Mouse (Mus musculus): Measurements from ENCODE around the gene Cd93.

Gene Cd93

DNA sequence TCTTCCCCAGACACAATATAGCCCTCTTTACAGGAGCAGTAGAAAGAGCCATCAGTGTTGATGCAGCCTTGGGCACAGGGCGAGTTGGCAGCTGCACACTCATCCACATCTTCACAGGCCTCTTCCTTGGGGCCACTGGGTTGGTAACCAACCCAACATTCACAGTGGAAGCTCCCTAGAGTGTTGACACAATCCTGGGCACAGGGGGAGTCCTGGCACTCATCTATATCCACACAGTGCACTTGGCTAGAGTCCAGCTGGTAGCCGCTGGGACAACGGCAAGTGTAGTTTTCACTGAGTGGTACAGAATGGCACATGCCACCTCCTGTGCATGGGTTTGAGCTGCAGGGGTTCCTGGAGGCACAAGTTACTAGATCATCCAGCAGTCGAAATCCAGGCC lies 1.2 kb downstream of the Cd93 start:
- DNase-seq (ENCODE audit: low read depth, low spot score) = no peak

DNA sequence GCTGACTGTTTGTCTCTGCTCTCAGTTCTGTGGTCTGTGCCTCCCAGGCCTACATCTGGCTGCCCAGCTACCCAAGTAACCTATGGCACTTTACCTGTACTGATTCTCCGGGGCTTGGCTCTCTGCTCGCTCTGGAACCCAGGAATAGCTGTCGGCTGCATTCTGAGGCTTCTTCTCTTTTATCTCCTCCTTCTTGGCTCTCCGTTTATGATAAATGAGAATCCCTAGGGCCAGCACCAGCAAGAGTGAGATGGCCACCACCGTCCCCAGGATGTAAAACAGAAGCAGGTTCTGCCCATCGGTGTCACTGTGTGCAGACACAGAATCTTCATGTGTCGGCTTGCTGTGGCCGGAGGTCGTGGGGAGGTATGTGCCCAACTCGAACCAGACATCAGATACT lies 1.9 kb downstream of the Cd93 start:
- DNase-seq (ENCODE audit: low read depth, low spot score) = no peak

GRCm38 (mm10) chr2:148439691-148440276 lies 3.6 kb downstream of the Cd93 start:
- DNase-seq (ENCODE audit: low read depth, low spot score) = no peak

GRCm38 (mm10) chr2:148436285-148436684 lies 7.1 kb downstream of the Cd93 start:
- DNase-seq (ENCODE audit: low read depth, low spot score) = no peak

DNA sequence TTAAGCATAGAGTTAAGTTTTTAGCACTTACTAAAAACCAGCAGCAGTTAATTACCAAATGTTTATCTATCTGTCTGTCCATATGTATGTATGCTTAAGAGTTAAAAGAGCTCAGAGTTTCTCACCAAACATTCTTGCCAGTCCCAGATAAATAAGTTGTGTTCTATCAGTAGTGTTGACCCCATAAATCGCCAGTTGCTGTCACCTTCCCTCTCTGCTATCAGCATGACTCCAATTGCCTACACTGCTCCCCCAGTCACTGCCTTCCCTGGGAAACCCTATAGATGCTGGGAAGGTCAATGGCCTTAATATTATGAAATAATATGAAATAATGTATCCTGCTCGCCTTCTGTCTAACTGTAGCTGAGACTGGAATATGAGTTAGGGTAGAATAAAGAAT lies 11.0 kb downstream of the Cd93 start:
- no peak for DNase-seq (ENCODE audit: low read depth, low spot score)

DNA sequence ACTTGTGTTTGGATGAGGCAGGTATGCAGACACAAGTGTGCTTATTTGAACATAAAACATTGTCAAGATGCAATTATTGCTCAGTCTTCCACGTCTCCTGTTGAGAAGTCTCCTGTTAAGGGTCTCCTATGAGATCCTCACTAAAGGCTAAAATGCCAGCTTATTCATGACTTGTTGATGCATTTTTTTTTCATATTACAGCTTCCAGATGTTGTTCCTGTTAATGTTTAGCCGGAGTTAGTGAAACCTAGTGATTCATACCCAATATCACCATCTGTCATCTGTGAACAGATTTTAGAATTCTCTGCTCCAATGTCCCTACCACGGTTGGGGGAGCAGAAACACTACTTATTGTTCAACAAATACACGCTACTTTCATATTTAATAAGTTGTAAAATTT lies 12.4 kb downstream of the Cd93 start:
- no peak for DNase-seq (ENCODE audit: low read depth, low spot score)

- no peak for DNase-seq (ENCODE audit: low read depth, low spot score)
These were observed 14.3 kb downstream of the Cd93 start for GRCm38 (mm10) chr2:148429001-148429505.

DNA sequence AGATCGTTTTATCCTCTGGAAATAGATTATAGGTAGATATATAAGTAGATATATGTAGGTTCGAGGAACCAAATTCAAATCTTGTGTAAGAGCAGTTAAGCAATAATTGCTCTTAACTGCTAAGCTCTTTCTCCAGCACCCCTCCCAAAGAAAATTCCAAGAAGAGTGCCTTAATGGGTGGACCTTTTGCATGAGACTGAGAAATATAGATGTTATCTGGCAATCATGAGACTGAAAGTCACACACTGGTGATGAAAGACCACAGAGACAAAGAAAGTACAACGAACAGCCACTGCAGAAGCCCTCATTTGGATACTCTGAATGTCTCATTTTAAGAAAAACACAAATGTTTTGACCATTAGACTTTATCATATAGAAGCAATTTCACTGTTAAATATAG lies 14.8 kb downstream of the Cd93 start:
- no peak for DNase-seq (ENCODE audit: low read depth, low spot score)

GRCm38 (mm10) chr2:148427553-148427952 lies 15.8 kb downstream of the Cd93 start:
- DNase-seq (ENCODE audit: low read depth, low spot score) = no peak

DNA sequence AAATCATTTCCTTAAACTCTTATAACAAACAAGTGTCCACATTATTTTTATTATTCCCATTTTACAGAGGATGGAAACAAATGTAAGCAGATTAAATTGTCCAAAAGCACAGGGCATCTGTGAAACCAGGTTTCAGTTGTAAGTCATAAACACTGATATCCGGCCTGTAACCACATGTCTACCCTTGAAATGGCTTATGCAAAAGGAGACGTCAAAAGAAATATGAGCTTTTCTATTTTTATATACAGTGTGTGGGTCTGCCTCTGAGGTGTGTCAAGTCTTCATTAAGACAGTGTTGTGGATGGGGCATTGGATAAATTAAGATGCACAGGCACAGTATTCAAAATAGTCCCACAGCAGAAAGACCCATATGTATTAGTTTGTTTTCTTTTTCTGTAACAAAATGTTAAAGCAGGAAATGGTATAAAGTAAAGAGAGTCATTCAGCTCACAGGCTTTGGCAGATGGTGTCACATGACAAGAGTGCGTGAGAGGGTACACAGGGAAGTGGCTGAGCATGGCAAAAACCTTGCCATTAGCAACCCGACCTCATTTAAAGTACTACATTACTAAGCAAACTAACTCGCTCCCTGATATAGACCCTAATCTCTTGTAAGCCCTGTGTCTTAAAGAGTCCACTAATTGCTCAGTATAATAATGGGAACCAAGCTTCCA lies 17.5 kb downstream of the Cd93 start:
- DNase-seq (ENCODE audit: low read depth, low spot score) = no peak

DNA sequence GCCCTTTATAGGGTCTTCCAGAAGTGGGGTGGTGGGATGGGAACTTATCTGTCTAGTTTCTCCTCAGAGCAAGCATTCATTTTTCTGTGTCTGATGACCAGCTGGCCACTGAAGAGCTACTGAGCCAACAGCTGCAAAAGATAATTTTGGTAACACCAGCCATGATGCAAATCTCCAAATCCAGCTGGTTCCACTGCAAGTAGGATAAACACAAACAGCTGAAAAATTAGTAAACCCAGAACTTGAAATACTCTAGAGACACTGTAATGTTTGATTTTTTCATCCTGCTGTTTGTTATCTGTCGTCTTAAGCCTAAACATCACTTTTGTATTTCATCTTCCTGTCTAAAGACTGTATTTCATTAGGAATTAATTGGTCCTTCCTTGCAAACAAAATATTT lies 21.7 kb downstream of the Cd93 start:
- DNase-seq (ENCODE audit: low read depth, low spot score) = no peak

- no peak for DNase-seq (ENCODE audit: low read depth, low spot score)
These were observed 22.3 kb downstream of the Cd93 start for GRCm38 (mm10) chr2:148421112-148421511.

DNA sequence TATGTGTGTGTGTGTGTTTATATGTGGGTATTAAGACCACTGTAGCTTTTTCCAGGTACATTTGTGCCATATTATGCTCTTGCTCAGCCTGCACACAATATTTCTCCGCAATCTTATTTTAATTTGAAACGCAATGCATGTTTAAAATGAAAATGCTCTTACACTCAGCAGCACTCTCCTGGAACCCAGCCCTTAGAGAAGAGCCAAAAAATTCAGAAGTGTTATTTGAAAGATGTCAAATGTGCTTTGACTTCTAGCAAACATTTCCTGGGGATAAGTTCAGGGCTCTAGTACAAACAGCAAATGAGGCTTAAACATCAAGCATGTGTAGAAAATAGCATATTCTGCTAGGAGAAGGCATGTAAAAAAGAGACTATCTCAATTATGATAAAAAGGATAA lies 23.6 kb downstream of the Cd93 start:
- DNase-seq (ENCODE audit: low read depth, low spot score) = no peak

DNA sequence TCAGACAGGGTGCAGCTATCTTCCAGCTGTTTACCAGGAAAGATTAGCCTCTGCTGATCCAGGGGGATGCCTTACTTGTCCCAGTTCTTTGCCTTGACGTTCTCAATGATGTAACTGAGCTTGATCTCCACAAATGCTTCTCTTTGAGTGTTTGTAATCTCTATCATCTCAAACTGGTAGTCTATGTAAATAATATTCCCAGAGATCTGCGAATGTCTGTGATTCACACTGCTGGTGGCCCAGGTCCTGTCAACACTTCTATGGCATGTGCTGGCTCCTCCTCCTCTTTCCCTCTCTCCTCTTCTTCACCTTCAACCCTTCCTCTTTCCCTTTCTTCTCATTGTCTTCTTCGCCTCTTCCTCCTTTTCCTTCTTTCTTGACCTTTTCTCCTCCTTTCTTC lies 24.2 kb downstream of the Cd93 start:
- no peak for DNase-seq (ENCODE audit: low read depth, low spot score)

DNA sequence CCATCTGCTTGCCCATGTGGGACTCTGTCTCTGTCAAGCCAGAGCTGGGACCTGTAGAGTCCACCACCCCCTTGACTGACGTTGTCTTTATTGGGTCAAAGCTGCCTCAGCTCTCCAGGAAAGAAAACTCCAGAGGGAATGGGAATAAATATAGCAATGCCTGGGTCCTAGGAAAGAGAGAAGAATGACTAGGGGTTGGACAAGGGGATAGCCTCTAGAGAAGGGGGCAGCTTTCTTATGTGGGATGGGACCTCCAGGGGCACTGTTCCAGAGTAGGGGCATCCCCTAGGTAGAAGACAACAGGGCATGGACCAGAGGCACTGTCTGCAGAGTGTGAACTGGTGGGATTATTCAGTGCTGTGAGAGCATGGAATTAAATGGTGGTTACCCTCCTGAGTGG lies 33.5 kb downstream of the Cd93 start:
- DNase-seq (ENCODE audit: low read depth, low spot score) = no peak

GRCm38 (mm10) chr2:148409141-148409540 lies 34.2 kb downstream of the Cd93 start:
- DNase-seq (ENCODE audit: low read depth, low spot score) = no peak

DNA sequence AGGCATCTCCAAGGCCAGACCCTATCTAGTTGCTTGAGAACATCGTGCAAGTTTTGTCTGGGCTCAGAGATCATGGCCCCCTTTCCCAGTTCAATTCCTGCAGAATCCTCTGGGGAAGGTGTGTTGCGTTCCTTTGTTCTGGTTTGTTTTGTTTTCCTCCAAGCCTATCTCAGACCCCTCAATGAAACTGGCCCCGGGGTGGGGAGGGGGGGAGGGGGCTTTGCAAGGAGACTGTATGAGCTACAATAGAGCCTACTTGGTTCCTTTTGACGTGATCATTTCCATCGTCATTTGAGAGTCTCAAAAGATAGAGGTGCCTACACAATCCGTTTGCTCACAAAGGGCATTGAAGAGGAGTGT lies 34.6 kb downstream of the Cd93 start:
- no peak for DNase-seq (ENCODE audit: low read depth, low spot score)

GRCm38 (mm10) chr2:148407870-148408760 lies 35.2 kb downstream of the Cd93 start, which contains the start of gene Thbd:
Gene Thbd, minus strand, starts transcription at chr2:148408188.
- DNase-seq (ENCODE audit: low read depth, low spot score) = no peak

DNA sequence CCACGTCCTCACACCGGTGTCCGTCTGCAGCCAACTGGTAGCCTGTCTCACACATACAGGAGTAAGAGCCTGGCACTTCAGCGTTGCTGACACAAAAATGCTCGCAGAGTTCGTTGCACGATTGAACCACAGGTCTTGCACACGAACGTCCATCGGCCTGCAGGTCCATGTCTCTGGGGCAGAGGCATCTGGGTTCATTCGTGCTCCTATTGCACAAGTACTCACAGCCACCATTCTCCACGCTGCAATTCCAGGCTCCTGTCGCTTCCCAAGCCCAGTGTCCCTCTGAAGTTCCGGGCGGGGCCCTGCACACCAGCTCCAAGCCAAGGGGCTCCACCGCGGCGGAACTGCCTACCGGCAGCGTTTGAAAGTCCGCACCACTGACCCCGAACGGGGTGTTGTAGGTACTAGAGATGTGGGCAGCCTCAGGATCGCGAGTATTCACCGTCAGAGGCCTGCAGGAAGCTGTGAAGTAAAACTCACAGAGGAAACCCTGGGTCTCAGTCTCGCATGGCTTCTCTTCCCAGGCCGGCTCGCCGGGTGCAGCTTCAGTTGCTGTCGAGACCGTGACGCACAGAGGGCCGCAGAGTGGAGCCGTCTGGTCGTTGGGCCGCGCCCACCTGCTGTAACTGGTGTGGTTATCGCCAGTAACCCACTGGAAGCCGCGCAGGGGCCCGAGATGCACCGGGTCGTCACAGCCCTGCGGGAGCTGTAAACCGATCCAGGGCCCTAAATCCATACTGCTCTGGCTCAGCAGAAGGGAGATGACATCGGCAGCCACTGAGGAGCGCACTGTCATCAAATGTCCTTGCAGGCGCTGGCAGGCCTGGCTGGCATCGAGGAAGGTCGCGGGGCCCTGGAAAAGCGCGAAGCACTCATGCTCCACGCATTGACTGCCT lies 36.1 kb downstream of the Cd93 start:
- DNase-seq (ENCODE audit: low read depth, low spot score) = no peak

GRCm38 (mm10) chr2:148406160-148406970 lies 37.0 kb downstream of the Cd93 start:
- no peak for DNase-seq (ENCODE audit: low read depth, low spot score)

DNA sequence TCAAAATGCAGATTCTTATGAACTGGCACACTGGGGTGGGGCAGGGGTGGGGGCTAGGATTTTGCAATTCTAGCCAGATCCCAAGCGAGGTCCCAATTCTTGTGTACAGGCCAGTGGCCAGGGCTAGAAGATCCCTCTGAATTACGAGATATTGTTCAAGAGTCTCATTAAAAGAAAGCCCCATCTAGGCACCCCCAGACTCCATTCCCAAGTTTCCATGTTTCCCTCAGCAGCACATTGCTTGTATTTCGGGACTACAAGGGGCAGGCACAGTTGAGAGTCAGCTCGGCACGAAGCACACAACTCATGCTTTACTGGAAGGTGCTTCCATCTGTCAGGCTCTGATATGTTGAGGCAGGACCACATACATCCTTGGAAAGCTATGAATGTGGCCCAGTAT lies 38.5 kb downstream of the Cd93 start:
- no peak for DNase-seq (ENCODE audit: low read depth, low spot score)
